Mouse (Mus musculus) lung, adult 2 months (tissue): ENCODE measurements at regions not wholly inside any gene's neighbourhood (a gene's known extent, or its start where the extent isn't known, plus 50 kb on each side); places are given as distances from the start of the nearest gene placed in this dataset.

Experiments used
- CTCF ChIP-seq: fragments of 200-500 bp; IDR thresholded peaks from 2 replicates; pipeline ENCODE4 v1.5.1; 2011; ENCODE audit warnings: mild to moderate bottlenecking, low read length, control low read depth; ENCODE audit not compliant: insufficient read depth
- POLR2A ChIP-seq: fragments of 200-500 bp; IDR thresholded peaks from 2 replicates; pipeline ENCODE4 v1.6.1; 2011; ENCODE audit warnings: low read depth, mild to moderate bottlenecking, control low read depth, low read length, borderline replicate concordance; ENCODE audit errors: extremely low read depth

GRCm38 (mm10) chr2:48315306-48315705 is 498.6 kb upstream of the Acvr2a start:
- TF ChIP-seq CTCF (no peak), POLR2A (no peak)
